Mouse (Mus musculus): ENCODE measurements around the gene Hist1h1c.

Gene Hist1h1c

GRCm38 (mm10) chr13:23717176-23717575 lies 21.4 kb upstream of the Hist1h1c start:
- DNase-seq = peak; percentile 2

- DNase-seq = peak; percentile 4
Measured at GRCm38 (mm10) chr13:23717593-23718245, 20.9 kb upstream of the Hist1h1c start.

GRCm38 (mm10) chr13:23724239-23724638 lies 14.4 kb upstream of the Hist1h1c start:
- peak; percentile 2 for DNase-seq

DNA sequence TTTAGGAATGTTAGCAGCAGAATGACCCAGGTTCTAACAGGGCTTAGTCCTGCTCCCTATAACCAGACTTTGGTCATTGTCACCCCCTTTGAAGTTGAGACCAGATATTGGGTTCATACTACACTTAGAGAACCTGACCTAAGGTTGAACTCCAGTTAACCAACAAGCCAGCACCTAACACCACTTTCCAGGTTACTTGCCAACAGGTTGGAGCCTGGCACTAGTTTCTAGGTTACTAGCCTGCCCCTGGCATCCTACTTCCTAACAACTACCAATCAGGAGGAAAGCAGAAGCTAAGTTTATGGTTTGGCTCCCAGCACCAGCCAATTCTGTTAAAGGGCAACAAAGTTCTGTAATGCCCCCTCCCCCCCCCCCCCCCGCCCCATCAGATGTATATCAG lies 13.4 kb upstream of the Hist1h1c start:
- DNase-seq = peak; percentile 0

GRCm38 (mm10) chr13:23728472-23729191 lies 10.0 kb upstream of the Hist1h1c start:
- peak; percentile 3 for DNase-seq

GRCm38 (mm10) chr13:23729192-23729525 lies 9.4 kb upstream of the Hist1h1c start:
- DNase-seq = peak; percentile 2

DNA sequence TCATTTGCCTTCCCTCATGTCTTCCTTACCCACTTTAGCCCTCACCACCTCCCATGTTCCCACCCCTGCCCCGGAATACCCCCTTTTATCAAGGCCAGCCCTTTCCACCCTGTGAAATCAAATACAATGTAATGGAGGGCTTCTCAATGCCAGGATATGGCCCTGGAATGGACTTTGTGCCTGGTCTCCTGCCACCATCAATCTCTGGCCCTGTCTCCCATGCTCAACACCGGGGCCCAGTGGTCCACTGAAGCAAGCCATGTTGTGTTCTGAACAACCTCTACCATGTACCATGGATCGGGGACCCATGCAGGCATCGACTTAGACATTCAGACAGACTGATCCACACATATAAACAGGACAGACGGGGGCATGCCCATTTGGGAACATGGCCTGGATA lies 8.9 kb upstream of the Hist1h1c start:
- DNase-seq = no peak

DNA sequence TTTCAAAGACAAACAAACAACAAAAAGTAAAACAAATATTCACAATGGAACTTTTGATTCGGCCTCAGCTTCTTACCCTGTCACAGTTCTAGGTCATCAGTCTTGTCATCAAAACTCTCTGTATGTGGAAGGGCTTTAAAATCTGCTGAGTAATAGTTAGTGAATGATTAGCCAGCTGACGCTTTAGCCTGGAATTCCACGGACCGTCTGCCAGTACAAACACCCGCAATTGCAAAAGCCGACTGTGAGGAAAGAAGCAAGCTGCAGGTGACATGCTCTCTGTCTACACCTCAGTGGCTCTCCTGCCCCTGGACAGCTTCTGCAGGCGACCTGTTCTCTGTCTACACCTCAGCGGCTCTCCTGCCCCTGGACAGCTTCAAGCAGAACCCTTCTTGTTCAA lies 8.1 kb upstream of the Hist1h1c start:
- DNase-seq = peak; percentile 59

- peak; percentile 43 for DNase-seq
Measured at GRCm38 (mm10) chr13:23732156-23732804, 6.3 kb upstream of the Hist1h1c start.

DNA sequence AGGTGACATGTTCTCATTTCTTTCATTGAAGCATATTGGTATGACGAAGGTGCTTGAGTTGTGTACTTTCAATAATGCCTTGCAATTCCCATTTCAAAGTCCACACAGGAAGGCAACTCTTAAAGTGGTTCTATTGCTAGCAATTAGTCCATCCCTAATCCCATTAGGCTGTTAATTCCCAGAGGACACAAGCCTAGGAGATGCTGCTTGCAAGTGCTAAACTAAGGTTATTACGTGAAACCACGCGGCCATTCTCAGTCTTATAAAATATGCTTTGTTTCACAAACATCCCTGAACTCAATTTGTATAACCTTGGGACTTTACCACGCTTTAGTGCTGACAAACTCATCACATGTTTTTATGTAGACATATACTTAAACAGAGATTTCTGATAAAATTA lies 1.5 kb upstream of the Hist1h1c start:
- DNase-seq = no peak

- DNase-seq = peak; percentile 44
Measured at GRCm38 (mm10) chr13:23738041-23738440, 567 bp upstream of the Hist1h1c start.

DNA sequence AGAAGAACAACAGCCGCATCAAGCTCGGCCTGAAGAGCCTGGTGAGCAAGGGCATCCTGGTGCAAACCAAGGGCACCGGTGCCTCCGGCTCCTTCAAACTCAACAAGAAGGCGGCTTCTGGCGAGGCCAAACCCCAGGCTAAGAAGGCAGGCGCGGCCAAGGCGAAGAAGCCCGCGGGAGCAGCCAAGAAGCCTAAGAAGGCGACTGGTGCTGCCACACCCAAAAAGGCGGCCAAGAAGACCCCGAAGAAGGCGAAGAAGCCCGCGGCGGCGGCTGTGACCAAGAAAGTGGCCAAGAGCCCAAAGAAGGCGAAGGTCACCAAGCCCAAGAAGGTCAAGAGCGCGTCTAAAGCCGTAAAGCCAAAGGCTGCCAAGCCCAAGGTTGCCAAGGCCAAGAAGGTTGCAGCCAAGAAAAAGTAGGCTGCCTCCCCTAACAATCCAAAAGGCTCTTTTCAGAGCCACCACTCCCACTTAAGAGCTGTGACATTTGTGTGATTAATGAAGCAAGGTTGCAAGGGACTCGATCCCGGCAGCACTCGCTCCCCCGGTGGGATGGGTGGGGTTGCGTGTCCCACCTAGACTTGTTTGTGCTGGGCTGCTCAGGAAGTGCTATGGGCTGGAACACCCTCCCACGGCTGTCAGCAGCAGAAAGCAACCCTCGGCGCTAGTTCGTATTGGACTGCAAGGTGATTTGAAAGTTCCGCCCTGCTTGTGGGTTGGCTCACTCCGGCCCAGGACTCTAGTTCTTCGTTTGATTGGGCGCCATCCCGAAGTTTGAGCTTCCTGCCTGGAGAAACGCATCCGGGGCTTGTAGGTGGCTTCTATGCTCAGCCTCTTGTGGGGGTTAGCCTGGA lies 687 bp downstream of the Hist1h1c start:
- peak; percentile 95 for DNase-seq

GRCm38 (mm10) chr13:23739922-23740252 lies 1.3 kb downstream of the Hist1h1c start:
- no peak for DNase-seq

DNA sequence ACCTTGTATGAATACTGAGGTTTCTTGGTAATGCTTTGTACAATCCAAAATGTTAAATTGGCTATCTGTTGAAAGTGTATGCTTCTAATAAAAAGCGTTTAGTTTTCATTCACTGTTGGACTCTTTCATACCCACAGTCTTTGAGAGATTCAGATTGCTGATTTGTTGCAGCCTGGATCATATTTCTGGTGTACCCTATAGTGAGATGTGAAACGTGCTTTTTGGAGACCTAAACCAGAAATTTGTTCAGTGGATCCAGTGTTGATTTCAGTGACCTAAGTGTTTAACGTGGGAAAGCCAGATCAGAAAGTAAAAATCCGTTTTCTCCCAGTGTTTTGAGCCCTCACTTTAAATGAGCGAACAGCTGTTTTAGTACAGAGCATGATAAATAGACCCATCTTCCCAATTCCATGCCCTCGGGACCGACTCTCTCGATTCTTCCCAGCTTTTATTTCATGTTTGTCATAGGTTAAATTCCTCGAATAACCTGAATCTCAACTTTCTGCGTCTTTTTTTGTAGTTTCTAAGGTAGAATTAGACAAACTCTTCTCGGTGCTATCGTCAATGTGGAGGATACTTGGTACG lies 1.7 kb downstream of the Hist1h1c start:
- no peak for DNase-seq

GRCm38 (mm10) chr13:23740910-23741309 lies 2.3 kb downstream of the Hist1h1c start:
- no peak for DNase-seq

GRCm38 (mm10) chr13:23742007-23742406 lies 3.4 kb downstream of the Hist1h1c start:
- DNase-seq = no peak

- DNase-seq = no peak
Measured at GRCm38 (mm10) chr13:23743215-23743614, 4.6 kb downstream of the Hist1h1c start.

DNA sequence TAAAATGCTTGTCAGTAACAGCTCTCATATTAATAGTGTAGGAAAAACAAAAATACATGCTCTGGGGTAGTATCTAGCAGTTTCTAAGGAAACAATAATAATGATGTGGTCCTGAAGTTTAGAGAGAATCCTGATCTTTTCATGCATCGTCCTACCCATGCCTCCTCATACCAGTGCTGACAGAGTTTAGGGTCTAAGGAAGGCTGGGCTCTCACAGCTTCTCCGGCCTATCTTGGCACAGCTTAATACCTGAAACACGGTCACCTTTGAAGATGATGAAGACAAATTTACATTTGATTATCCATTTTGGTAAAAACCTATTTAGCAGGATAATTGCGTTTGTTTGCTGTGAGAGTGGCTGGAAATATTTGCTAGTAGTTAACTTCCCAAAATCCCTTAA lies 5.4 kb downstream of the Hist1h1c start:
- DNase-seq = no peak

- no peak for DNase-seq
Measured at GRCm38 (mm10) chr13:23744421-23745380, 6.1 kb downstream of the Hist1h1c start.

DNA sequence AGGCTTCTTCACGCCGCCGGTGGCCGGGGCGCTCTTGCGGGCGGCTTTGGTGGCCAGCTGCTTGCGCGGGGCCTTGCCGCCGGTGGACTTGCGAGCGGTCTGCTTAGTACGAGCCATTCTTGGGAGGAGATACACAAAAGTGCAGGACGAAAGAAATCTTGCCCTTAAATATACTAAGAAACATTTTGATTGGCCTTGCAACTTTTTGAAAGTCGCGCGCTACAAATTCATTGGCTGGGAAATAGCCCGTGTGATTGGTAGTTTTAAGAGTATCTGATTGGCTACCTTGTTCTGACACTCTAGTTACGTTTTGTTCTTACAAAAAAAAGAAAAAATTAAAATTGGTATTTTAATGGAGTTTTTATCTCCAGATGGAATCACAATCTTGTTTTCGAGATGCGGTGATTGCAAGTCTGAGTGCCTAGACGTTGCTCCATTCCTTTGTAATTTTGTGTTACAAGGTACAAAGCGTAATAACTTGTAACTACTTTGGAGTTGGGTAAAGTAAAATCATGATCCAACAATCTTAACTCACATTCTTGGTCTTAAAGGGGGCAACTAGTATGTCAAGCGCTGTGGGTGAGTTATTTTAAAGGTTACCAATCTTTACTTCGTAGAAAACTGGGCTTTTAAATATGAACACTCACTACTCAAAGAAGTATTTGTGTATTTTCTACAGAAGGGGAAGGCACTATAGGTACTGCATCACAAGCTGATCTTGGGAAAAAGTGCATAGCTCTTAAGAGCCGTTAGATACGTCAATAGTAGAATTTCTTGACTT lies 7.0 kb downstream of the Hist1h1c start, which contains the start of gene Hist1h3c:
Hist1h3c (minus strand) TSS at position 222 of the 781 bp plus-strand sequence.
- DNase-seq = peak; percentile 92
